Mouse (Mus musculus): Measurements from ENCODE around the gene Fgf3. TPM values are rescaled to one million over a fixed set of nuclear protein-coding genes. Genes with fewer than 3 reads are reported as not detected.

Gene Fgf3
- polyA plus RNA-seq, 1 experiment from 2014 or later = 1.0 TPM

- Histone ChIP-seq H3K4me3 (ENCODE audit: low read depth, low read length) (no peak overlapping the region), H3K27me3 (ENCODE audit: control insufficient read depth, insufficient read depth, low read length) (peaks cover 29% of the 10 kb centered on the region), H3K4me2 (ENCODE audit: low read depth, low read length) (no peak overlapping the region), H3K4me1 (ENCODE audit: control insufficient read depth, insufficient read depth, low read length) (peaks cover 16% of the 10 kb centered on the region), H3K36me3 (replicated peaks; ENCODE audit: control insufficient read depth, insufficient read depth, low read depth, low read length) (no peaks in the 10 kb centered on the region), H3K27ac (replicated peaks; ENCODE audit: low read depth, low read length) (no peak overlapping the region), H3K9ac (replicated peaks; ENCODE audit: low read length) (no peak overlapping the region), H3K9me3 (replicated peaks; ENCODE audit: control insufficient read depth, low read length) (no peaks in the 10 kb centered on the region)
- ATAC-seq (replicated peaks; ENCODE audit: insufficient number of reproducible peaks, low FRiP score, low TSS enrichment, low read depth) = no peak
- DNase-seq (ENCODE audit: low spot score) = no peak
- WGBS = 48% methylated on average over 6 of the region's 6 CpGs
Measured at GRCm38 (mm10) chr7:144892322-144892721, 54.4 kb downstream of the Fgf3 start.

Other genes with a start within 250 kb of the Fgf3 start
- gene Ano1, start 86.1 kb upstream of the Fgf3 start, polyA plus RNA-seq (2014; fragmentation: Nextera tagmentation; extraction: Ambion mirVana) = 10.0 and 10.8 TPM in 2 replicates
- gene Fgf4, start 9.3 kb downstream of the Fgf3 start, polyA plus RNA-seq (2014; fragmentation: Nextera tagmentation; extraction: Ambion mirVana) = 0.07 TPM in 1 of 2 replicates, not detected in the other
- gene Fgf15, start 58.4 kb downstream of the Fgf3 start, polyA plus RNA-seq (2014; fragmentation: Nextera tagmentation; extraction: Ambion mirVana) = 25.4 and 29.1 TPM in 2 replicates
- 21.0 and 24.5 TPM in 2 replicates for gene LTO1, start 77.0 kb downstream of the Fgf3 start, polyA plus RNA-seq (2014; fragmentation: Nextera tagmentation; extraction: Ambion mirVana)
- gene Ccnd1, start 101.8 kb downstream of the Fgf3 start, polyA plus RNA-seq (2014; fragmentation: Nextera tagmentation; extraction: Ambion mirVana) = 208 and 223 TPM in 2 replicates

All from embryonic facial prominence, embryonic 11.5 days (tissue).